Mouse (Mus musculus): ENCODE measurements around the gene Vmn1r89. TPM values are rescaled to one million over a fixed set of nuclear protein-coding genes. Genes with fewer than 3 reads are reported as not detected.

The Vmn1r89 gene
- polyA plus RNA-seq (2014; fragmentation: Nextera tagmentation; extraction: Ambion mirVana), result not detected in 2 replicates

GRCm38 (mm10) chr7:13212720-13213119 lies at the start of gene Vmn1r89:
Gene Vmn1r89 (plus strand): TSS chr7:13213020.
- Histone ChIP-seq H3K9me3 (ENCODE audit: control insufficient read depth, low read length) (peaks cover 1% of the 10 kb centered on the region), H3K4me3 (ENCODE audit: control insufficient read depth in 1 of 2, insufficient read depth in 1 of 2, low read depth in 1 of 2, low read length in 2 of 2) (no peak within 1 kb of the TSS), H3K9ac (ENCODE audit: low read length) (no peak within 1 kb of the TSS), H3K27ac (replicated peaks in 1 of 2; ENCODE audit: control insufficient read depth in 1 of 2, insufficient read depth in 1 of 2, low read depth in 2 of 2, low read length in 2 of 2) (no peak within 1 kb of the TSS), H3K4me2 (ENCODE audit: low read length) (no peak within 1 kb of the TSS), H3K27me3 (ENCODE audit: control insufficient read depth, insufficient read depth, low read length) (no peaks in the 10 kb centered on the region), H3K36me3 (ENCODE audit: control insufficient read depth, insufficient read depth, low read length) (no peaks in the 10 kb centered on the region), H3K4me1 (ENCODE audit: control insufficient read depth in 2 of 2, insufficient read depth in 2 of 2, low read length in 2 of 2) (no peaks in the 10 kb centered on the region)
- ATAC-seq (ENCODE audit: insufficient number of reproducible peaks, insufficient read depth, low FRiP score, low read depth), result no peak

- Histone ChIP-seq H3K9me3 (ENCODE audit: control insufficient read depth, low read length) (no peaks in the 10 kb centered on the region), H3K27me3 (ENCODE audit: control insufficient read depth, insufficient read depth, low read length) (peaks cover 4% of the 10 kb centered on the region; the same call in 1 of the 2 replicates), H3K4me1 (ENCODE audit: control insufficient read depth in 2 of 2, insufficient read depth in 2 of 2, low read length in 2 of 2) (no peaks in the 10 kb centered on the region), H3K4me3 (ENCODE audit: control insufficient read depth in 1 of 2, insufficient read depth in 1 of 2, low read depth in 1 of 2, low read length in 2 of 2) (no peak overlapping the region), H3K36me3 (ENCODE audit: control insufficient read depth, insufficient read depth, low read length) (no peaks in the 10 kb centered on the region), H3K4me2 (ENCODE audit: low read length) (peak overlapping the region; percentile 16; the same call in 1 of the 2 replicates), H3K27ac (replicated peaks in 1 of 2; ENCODE audit: control insufficient read depth in 1 of 2, insufficient read depth in 1 of 2, low read depth in 2 of 2, low read length in 2 of 2) (no peak overlapping the region), H3K9ac (ENCODE audit: low read length) (no peak overlapping the region)
- WGBS, result 37% methylated on average over 50 of the region's 50 CpGs
- no peak for ATAC-seq (ENCODE audit: insufficient number of reproducible peaks, insufficient read depth, low FRiP score, low read depth)
Measured at GRCm38 (mm10) chr7:13260746-13261700, 48.2 kb downstream of the Vmn1r89 start.

DNA sequence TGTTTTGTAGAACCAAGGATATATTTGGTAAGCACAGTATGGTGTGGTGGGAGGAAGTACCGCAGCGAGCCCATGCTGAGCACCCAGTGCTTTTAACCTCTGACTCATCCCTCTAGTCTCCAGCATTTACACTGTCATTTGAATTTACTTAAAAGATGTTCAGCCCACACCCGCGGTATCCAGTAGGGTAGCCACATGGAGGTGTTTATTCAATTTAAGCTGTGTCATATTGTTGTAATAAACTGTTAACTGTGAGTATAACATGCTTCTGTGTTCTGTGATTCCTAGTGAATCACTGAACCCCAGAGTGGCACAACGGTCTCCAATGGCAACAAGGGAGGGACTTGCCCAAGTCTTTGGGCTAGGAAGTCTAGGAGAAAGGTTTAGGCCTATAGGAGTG lies 51.0 kb downstream of the Vmn1r89 start:
- WGBS, result 78% methylated on average over 5 of the region's 5 CpGs
- Histone ChIP-seq H3K4me2 (ENCODE audit: low read length) (no peak overlapping the region), H3K27me3 (ENCODE audit: control insufficient read depth, insufficient read depth, low read length) (peaks cover 4% of the 10 kb centered on the region; the same call in 1 of the 2 replicates), H3K9me3 (ENCODE audit: control insufficient read depth, low read length) (no peaks in the 10 kb centered on the region), H3K4me1 (ENCODE audit: control insufficient read depth in 2 of 2, insufficient read depth in 2 of 2, low read length in 2 of 2) (no peaks in the 10 kb centered on the region), H3K9ac (ENCODE audit: low read length) (no peak overlapping the region), H3K27ac (replicated peaks in 1 of 2; ENCODE audit: control insufficient read depth in 1 of 2, insufficient read depth in 1 of 2, low read depth in 2 of 2, low read length in 2 of 2) (no peak overlapping the region), H3K4me3 (ENCODE audit: control insufficient read depth in 1 of 2, insufficient read depth in 1 of 2, low read depth in 1 of 2, low read length in 2 of 2) (no peak overlapping the region), H3K36me3 (ENCODE audit: control insufficient read depth, insufficient read depth, low read length) (no peaks in the 10 kb centered on the region)
- ATAC-seq (ENCODE audit: insufficient number of reproducible peaks, insufficient read depth, low FRiP score, low read depth), result no peak

- Histone ChIP-seq H3K27me3 (ENCODE audit: control insufficient read depth, insufficient read depth, low read length) (peaks cover 4% of the 10 kb centered on the region; the same call in 1 of the 2 replicates), H3K36me3 (ENCODE audit: control insufficient read depth, insufficient read depth, low read length) (no peaks in the 10 kb centered on the region), H3K4me2 (ENCODE audit: low read length) (no peak overlapping the region), H3K9ac (ENCODE audit: low read length) (no peak overlapping the region), H3K27ac (replicated peaks in 1 of 2; ENCODE audit: control insufficient read depth in 1 of 2, insufficient read depth in 1 of 2, low read depth in 2 of 2, low read length in 2 of 2) (no peak overlapping the region), H3K4me1 (ENCODE audit: control insufficient read depth in 2 of 2, insufficient read depth in 2 of 2, low read length in 2 of 2) (no peaks in the 10 kb centered on the region), H3K9me3 (ENCODE audit: control insufficient read depth, low read length) (no peaks in the 10 kb centered on the region), H3K4me3 (ENCODE audit: control insufficient read depth in 1 of 2, insufficient read depth in 1 of 2, low read depth in 1 of 2, low read length in 2 of 2) (no peak overlapping the region)
- 82% methylated on average over 2 of the region's 2 CpGs for WGBS
- no peak for ATAC-seq (ENCODE audit: insufficient number of reproducible peaks, insufficient read depth, low FRiP score, low read depth)
Measured at GRCm38 (mm10) chr7:13264396-13264795, 51.6 kb downstream of the Vmn1r89 start.

DNA sequence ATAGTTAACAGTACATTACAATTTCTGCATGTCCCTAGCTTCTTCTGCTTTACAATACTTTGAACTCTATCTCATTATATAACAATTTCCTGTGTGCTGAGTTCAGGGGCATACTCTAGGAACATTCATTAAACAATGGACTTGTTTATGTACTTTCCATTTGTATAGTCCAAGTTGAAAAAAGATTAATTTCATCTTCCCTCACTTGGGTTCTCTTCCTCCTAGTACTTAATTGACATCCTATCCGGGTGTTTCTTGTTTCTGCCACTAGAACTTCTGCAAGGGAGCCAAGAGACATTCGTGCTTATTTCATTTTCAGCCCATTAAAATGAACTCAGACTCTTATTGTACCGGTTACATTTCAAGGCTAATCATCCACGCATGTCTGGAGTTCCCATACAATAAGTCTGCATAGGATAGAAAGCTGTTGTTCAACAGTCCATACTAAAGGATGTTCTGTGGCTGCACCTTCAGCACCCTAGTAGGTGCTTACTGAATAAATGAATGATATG lies 56.0 kb downstream of the Vmn1r89 start:
- ATAC-seq (ENCODE audit: insufficient number of reproducible peaks, insufficient read depth, low FRiP score, low read depth), result no peak
- Histone ChIP-seq H3K4me1 (ENCODE audit: control insufficient read depth in 2 of 2, insufficient read depth in 2 of 2, low read length in 2 of 2) (no peaks in the 10 kb centered on the region), H3K9ac (ENCODE audit: low read length) (no peak overlapping the region), H3K4me2 (ENCODE audit: low read length) (no peak overlapping the region), H3K27me3 (ENCODE audit: control insufficient read depth, insufficient read depth, low read length) (no peaks in the 10 kb centered on the region), H3K4me3 (ENCODE audit: control insufficient read depth in 1 of 2, insufficient read depth in 1 of 2, low read depth in 1 of 2, low read length in 2 of 2) (no peak overlapping the region), H3K27ac (replicated peaks in 1 of 2; ENCODE audit: control insufficient read depth in 1 of 2, insufficient read depth in 1 of 2, low read depth in 2 of 2, low read length in 2 of 2) (no peak overlapping the region), H3K9me3 (ENCODE audit: control insufficient read depth, low read length) (no peaks in the 10 kb centered on the region), H3K36me3 (ENCODE audit: control insufficient read depth, insufficient read depth, low read length) (peaks cover 3% of the 10 kb centered on the region)
- WGBS, result 91% methylated on average over 4 of the region's 4 CpGs

DNA sequence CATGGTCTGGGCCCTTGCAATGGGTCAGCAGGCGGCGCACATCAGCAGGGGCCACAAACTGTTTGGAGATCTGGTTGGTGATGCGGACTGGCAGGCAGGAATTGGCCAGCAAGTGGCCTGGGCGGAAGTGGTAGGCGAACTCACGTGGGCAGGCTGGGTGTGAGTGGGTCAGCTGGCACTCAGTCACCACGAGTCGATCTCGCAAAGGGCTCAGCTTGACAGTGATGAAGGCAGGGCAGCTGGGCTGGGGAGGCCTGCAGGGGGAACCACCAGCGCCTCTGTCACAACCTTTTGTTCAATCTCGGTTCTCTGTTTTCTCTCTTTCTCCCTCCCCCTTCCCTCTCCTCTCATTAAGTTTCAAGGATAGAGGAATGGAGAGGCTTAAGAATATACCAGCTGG lies 56.6 kb downstream of the Vmn1r89 start:
- WGBS, result 74% methylated on average over 11 of the region's 11 CpGs
- Histone ChIP-seq H3K4me3 (ENCODE audit: control insufficient read depth in 1 of 2, insufficient read depth in 1 of 2, low read depth in 1 of 2, low read length in 2 of 2) (no peak overlapping the region), H3K27ac (replicated peaks in 1 of 2; ENCODE audit: control insufficient read depth in 1 of 2, insufficient read depth in 1 of 2, low read depth in 2 of 2, low read length in 2 of 2) (no peak overlapping the region), H3K9me3 (ENCODE audit: control insufficient read depth, low read length) (no peaks in the 10 kb centered on the region), H3K4me1 (ENCODE audit: control insufficient read depth in 2 of 2, insufficient read depth in 2 of 2, low read length in 2 of 2) (no peaks in the 10 kb centered on the region), H3K9ac (ENCODE audit: low read length) (no peak overlapping the region), H3K36me3 (ENCODE audit: control insufficient read depth, insufficient read depth, low read length) (peaks cover 9% of the 10 kb centered on the region), H3K27me3 (ENCODE audit: control insufficient read depth, insufficient read depth, low read length) (no peaks in the 10 kb centered on the region), H3K4me2 (ENCODE audit: low read length) (no peak overlapping the region)
- no peak for ATAC-seq (ENCODE audit: insufficient number of reproducible peaks, insufficient read depth, low FRiP score, low read depth)

Data from heart, embryonic 14.5 days (tissue).